Mouse (Mus musculus): Measurements from ENCODE around the gene Mapk1ip1. TPM values are rescaled to one million over a fixed set of nuclear protein-coding genes. Genes with fewer than 3 reads are reported as not detected.
A peak's percentile ranks its signal among the peaks of the same experiment; 100 is the strongest.

Mapk1ip1 gene
- polyA plus RNA-seq, 1 experiment = 96.8 TPM

DNA sequence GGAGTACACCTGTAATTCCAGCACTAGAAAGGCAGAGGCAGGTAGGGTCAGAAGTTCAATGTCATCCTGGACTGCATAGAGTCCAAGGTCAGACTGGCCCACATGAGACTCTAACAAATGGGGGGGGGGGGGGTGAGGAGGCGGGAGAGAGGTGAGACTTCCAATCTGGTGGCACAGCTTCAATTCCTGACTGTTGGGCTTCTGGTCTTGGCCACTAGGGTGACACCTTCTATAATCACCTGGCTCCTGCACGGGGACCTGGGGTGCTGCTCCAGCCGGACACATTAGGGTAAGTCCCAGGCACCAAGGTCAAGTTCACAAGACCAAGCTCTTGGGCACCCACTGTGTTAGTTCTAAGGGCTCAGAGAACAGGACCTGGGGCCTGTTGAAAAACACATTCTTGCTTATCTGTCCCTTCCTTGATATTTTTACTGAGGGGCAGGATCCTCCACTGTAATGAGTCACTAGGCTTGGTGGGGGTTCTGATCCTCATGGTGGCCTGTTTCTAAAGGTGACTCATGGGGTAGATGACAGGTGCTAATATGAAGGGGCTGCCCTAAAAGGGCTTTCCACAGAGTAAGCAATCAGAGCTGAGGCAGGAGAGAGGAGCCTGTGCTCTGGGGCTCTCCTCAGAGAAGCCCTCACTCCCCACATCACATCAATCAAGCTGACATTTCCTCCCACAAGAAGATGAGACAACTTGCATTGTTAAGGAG is 4.5 kb downstream of the Mapk1ip1 start:
- Histone ChIP-seq H3K4me1 (ENCODE audit: control insufficient read depth, insufficient read depth, low read length) (peaks cover 15% of the 10 kb centered on the region), H3K4me3 (ENCODE audit: insufficient read depth, low read length) (no peak overlapping the region), H3K27ac (ENCODE audit: insufficient read depth, low read length) (no peak overlapping the region)
- TF ChIP-seq CTCF (IDR thresholded peaks at IDR 0.05; ENCODE audit: extremely low read depth, insufficient read depth, low read length) (no peak), POLR2A (IDR thresholded peaks at IDR 0.05; ENCODE audit: extremely low read depth, insufficient read depth, low read length) (no peak)

DNA sequence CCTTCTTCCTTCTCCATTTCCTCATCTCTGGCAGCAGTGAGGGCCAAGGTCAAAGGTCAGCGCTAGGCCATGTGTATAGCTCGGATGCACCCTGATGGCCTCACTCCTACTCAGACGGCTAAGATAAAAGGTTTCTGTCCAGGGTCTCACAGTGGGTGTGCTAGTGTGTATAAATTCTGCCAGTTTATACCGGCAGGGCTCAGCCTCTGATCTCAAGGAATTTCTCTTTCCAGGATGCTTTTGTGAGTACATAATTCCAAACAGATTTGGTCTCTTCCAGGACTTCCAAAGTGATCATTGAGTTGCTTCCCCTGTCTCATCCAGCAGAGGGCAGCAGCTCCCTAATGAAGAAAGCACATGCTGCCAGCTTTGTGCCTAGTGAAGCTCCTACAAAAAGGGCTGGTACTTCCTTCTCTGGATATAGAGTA is 5.5 kb downstream of the Mapk1ip1 start:
- TF ChIP-seq POLR2A (IDR thresholded peaks at IDR 0.05; ENCODE audit: extremely low read depth, insufficient read depth, low read length) (no peak), CTCF (IDR thresholded peaks at IDR 0.05; ENCODE audit: extremely low read depth, insufficient read depth, low read length) (peak; percentile 84)
- no peak overlapping the region for H3K27ac ChIP-seq (ENCODE audit: insufficient read depth, low read length)
- peaks cover 15% of the 10 kb centered on the region for H3K4me1 ChIP-seq (ENCODE audit: control insufficient read depth, insufficient read depth, low read length)
- no peak overlapping the region for H3K4me3 ChIP-seq (ENCODE audit: insufficient read depth, low read length)

DNA sequence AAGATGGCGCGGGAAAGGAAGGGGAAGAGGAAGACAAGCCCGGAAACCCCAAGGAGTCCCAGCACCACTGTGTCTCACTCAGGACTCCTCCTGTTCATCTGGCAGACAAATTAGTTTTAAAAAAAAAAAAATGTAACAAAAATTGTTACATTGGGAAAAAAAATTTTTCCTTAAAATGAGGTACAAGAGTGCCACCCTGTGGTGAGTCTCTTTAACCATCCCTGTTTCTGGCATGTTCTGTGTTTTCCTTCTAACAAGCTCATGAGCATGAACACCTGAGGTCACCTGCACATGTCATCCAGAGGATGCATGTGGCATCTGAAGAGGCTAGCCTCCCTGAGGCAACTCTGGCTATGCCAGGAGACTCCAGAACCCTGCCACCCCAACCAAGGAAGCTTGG is 11.0 kb downstream of the Mapk1ip1 start:
- TF ChIP-seq CTCF (IDR thresholded peaks at IDR 0.05; ENCODE audit: extremely low read depth, insufficient read depth, low read length) (peak; percentile 20; the same call in 1 of the 2 replicates), POLR2A (IDR thresholded peaks at IDR 0.05; ENCODE audit: extremely low read depth, insufficient read depth, low read length) (no peak)
- no peak overlapping the region for H3K27ac ChIP-seq (ENCODE audit: insufficient read depth, low read length)

DNA sequence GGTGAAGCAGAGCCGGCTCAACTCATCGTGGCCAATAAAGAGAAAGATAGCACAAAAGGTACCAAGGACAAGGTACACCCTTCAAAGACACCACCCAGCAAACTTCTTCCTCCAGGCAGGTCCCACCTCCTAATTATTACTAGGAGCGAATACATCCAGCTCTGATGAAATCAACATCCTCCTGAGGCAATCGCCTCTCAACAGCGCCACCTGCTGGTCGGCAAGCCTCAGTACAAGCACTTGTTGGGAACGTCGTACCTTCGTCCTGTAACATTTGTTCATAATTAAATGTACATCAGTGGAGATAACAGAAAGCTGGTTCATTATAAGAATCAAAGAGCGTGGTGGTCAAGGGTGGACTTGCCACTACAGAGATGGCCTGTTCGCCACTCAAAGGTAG is 18.3 kb downstream of the Mapk1ip1 start:
- Histone ChIP-seq H3K4me1 (ENCODE audit: control insufficient read depth, insufficient read depth, low read length) (no peaks in the 10 kb centered on the region), H3K27ac (ENCODE audit: insufficient read depth, low read length) (no peak overlapping the region), H3K4me3 (ENCODE audit: insufficient read depth, low read length) (no peak overlapping the region)
- peak; percentile 96 for TF ChIP-seq CTCF (IDR thresholded peaks at IDR 0.05; ENCODE audit: extremely low read depth, insufficient read depth, low read length)
- TF ChIP-seq POLR2A (IDR thresholded peaks at IDR 0.05; ENCODE audit: extremely low read depth, insufficient read depth, low read length) = no peak

More for the DNA sequence above, 11.0 kb downstream of the Mapk1ip1 start:
- Histone ChIP-seq H3K4me1 (ENCODE audit: control insufficient read depth, insufficient read depth, low read length) (no peaks in the 10 kb centered on the region), H3K4me3 (ENCODE audit: insufficient read depth, low read length) (no peak overlapping the region)

DNA sequence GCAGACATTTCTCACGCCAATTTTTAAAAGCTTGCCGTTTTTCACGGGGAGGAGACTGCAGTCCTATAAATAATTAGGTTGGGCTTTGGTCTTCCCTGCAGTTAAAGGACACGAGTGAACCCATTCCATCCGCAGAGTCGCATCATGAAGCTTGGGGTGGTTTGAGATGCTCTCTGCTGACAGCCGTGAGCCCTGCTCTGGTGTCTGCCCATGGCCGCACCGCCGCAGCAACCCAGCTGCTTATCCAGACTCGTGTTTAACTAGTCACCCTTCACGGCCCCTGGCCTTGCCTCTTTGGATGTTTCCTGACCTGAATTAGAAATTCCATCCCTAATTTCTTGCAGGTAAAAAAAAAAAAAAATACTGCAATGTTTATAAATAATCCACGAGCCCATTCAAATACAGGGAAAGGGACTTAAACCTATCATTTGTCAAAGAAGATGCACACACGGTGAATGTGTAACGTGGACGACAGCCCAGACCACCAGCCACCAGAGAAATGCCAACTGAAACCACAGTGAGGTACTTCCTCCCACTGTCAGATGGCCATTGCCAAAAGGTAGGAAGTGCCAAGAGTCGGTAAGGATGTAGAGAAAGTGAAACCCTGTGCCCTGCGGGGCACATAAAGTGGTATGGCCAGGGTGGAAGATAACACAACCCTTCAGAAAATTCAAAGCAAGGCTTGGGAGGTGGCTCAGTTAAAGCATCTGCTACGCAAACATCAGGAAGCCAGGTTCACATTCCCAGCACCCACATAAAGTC is 20.9 kb downstream of the Mapk1ip1 start:
- no peak overlapping the region for H3K4me3 ChIP-seq (ENCODE audit: insufficient read depth, low read length)
- no peak overlapping the region for H3K27ac ChIP-seq (ENCODE audit: insufficient read depth, low read length)
- H3K4me1 ChIP-seq (ENCODE audit: control insufficient read depth, insufficient read depth, low read length) = no peaks in the 10 kb centered on the region
- TF ChIP-seq POLR2A (IDR thresholded peaks at IDR 0.05; ENCODE audit: extremely low read depth, insufficient read depth, low read length) = no peak
- no peak for TF ChIP-seq CTCF (IDR thresholded peaks at IDR 0.05; ENCODE audit: extremely low read depth, insufficient read depth, low read length)

DNA sequence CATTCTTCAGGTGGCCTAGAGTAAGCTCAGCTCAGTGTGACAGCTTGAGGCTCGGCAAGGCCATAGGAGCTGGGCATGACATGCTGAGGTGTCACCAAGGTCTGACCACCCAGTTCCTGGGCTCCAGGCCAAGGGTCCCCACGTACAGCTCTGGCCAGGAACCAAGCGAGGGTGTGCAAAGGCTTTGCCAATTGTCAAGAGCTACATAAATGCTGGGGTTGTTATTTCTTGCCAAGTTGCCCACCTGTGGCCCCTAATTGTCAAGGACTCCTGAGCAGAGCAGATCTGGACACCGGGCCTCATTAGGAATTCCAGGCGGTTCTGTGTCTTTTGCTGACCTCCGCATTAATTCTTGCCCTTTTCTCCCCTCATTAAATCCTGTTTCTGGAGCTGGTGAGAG is 21.6 kb downstream of the Mapk1ip1 start:
- Histone ChIP-seq H3K4me3 (ENCODE audit: insufficient read depth, low read length) (no peak overlapping the region), H3K4me1 (ENCODE audit: control insufficient read depth, insufficient read depth, low read length) (no peaks in the 10 kb centered on the region), H3K27ac (ENCODE audit: insufficient read depth, low read length) (no peak overlapping the region)
- TF ChIP-seq CTCF (IDR thresholded peaks at IDR 0.05; ENCODE audit: extremely low read depth, insufficient read depth, low read length) (no peak), POLR2A (IDR thresholded peaks at IDR 0.05; ENCODE audit: extremely low read depth, insufficient read depth, low read length) (no peak)

DNA sequence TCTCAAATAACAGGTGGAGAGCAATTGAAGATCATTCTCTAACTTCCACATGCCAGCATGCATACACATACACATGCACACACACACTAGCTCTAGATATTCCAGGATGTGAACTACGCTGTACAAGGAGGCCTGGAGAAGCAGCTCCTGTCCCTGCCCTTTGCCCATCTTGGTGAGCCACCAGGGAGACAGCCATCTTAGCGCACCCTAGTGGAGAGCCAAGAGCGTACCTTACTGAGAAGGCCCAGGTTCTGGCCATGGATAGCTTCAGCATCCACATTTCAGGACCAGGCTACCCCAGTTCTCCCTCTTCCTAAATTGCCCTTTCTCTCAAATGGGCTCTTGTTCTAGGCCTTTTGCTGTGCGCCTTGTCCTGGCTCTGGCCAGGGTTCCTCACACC is 27.8 kb downstream of the Mapk1ip1 start:
- TF ChIP-seq CTCF (IDR thresholded peaks at IDR 0.05; ENCODE audit: extremely low read depth, insufficient read depth, low read length) (peak; percentile 22; the same call in 1 of the 2 replicates), POLR2A (IDR thresholded peaks at IDR 0.05; ENCODE audit: extremely low read depth, insufficient read depth, low read length) (no peak)
- Histone ChIP-seq H3K4me1 (ENCODE audit: control insufficient read depth, insufficient read depth, low read length) (no peaks in the 10 kb centered on the region), H3K27ac (ENCODE audit: insufficient read depth, low read length) (no peak overlapping the region), H3K4me3 (ENCODE audit: insufficient read depth, low read length) (no peak overlapping the region)

DNA sequence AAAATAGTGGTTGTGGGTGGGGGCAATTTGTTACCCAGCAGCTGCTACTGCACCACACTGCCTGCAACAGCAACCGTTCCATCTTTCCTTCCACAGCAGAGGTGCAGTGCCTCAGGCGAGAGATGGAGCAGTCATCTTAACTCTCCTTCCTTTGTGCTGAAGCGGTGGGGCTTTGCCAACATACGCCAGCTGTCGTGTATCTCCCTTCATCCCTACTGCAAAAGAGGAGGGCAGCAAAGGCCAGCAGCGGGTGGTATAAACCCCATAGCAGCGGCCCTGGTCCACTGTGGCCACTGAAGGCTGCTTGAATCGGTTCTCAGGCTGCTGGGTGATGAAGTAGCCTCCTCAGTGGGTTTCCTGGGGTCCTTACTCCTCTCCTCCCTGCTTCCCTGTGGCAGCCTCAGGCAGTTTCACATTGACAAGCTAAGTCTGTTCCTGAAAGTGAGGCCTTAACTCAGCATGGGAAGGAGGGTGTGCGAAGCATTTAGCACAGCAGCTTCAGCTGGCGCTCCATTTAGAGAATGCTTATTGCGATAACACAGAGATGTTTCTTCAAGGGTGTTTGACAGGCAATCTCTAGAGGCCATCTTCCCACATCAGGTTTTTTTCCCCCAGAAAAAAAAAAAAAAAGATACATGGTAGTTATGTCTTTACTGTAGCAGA is 32.7 kb downstream of the Mapk1ip1 start:
- TF ChIP-seq CTCF (IDR thresholded peaks at IDR 0.05; ENCODE audit: extremely low read depth, insufficient read depth, low read length) (no peak), POLR2A (IDR thresholded peaks at IDR 0.05; ENCODE audit: extremely low read depth, insufficient read depth, low read length) (no peak)
- Histone ChIP-seq H3K4me1 (ENCODE audit: control insufficient read depth, insufficient read depth, low read length) (no peaks in the 10 kb centered on the region), H3K4me3 (ENCODE audit: insufficient read depth, low read length) (no peak overlapping the region), H3K27ac (ENCODE audit: insufficient read depth, low read length) (no peak overlapping the region)

DNA sequence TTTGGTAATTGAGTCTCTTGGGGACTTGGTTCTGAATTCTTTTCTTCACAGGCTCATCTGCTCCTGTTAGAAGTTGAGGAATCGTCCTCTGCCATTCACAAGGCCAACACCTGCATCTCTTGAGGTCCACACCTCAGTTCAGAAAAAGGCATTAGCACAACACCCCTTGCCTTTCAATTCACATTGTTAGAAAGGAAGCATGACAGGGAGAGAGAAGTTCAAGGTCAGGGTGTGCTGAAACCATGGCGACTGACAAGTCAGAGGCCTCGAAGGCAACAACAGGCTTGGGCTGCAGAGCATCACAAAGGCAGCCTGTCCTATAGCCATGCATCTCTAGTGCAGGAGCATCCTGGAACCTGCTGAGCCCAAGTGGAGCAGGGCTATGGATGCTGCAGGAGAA is 38.9 kb downstream of the Mapk1ip1 start:
- Histone ChIP-seq H3K27ac (ENCODE audit: insufficient read depth, low read length) (no peak overlapping the region), H3K4me1 (ENCODE audit: control insufficient read depth, insufficient read depth, low read length) (no peaks in the 10 kb centered on the region), H3K4me3 (ENCODE audit: insufficient read depth, low read length) (no peak overlapping the region)
- TF ChIP-seq CTCF (IDR thresholded peaks at IDR 0.05; ENCODE audit: extremely low read depth, insufficient read depth, low read length) = no peak
- TF ChIP-seq POLR2A (IDR thresholded peaks at IDR 0.05; ENCODE audit: extremely low read depth, insufficient read depth, low read length) = no peak
